Comparison of ENCODE assay signal across 8 mouse cellular contexts in the genomic region with DNA sequence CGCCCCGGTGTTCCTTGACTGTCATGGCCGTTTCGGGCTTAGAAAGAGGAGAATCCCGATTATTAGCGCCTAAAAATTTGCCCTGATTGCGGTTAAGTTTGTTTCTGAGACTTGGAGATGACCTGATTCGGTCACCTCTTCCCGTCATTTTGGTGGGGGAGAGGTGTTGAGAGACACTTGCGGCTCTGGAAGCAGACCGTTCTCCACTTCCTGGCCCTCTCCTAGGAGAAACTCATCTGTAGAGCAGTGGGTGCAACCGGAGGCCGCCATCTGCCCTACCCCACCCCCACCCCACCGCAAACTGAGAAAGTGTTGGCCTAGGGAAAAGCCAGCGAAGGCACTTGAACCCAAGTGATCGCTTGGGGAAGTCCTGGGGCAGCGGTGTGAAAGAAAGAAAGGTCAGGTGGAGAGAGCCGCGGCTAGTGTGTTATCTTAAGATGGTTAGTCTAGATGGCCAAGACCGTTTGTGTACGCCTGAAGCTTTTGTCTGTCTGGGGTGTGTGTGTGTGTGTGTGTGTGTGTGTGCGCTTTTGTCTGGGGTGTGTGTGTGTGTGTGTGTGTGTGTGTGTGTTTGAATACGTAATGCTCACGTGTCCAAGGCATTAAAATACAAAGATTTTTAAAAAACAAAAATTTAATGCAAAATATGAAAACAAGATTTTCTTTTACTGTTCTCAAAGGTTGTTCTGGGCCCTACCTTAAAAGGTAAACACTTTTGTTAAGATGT. TPM values are rescaled to one million over a fixed set of nuclear protein-coding genes. Genes with fewer than 3 reads are reported as not detected.
DNase-seq lines count a peak whose midpoint lies in the region; ATAC-seq lines count a peak whose summit lies in the region.

No protein-coding gene starts in this region.

- peaks cover 16% of the 10 kb centered on the region for H3K36me3 ChIP-seq in heart, embryonic 10.5 days
- peaks cover 13% of the 10 kb centered on the region for H3K36me3 ChIP-seq in liver, embryonic 12.5 days

- H3K4me1 ChIP-seq in heart, embryonic 10.5 days = peaks cover 17% of the 10 kb centered on the region
- peaks cover 58% of the 10 kb centered on the region for H3K4me1 ChIP-seq in liver, embryonic 12.5 days

- peak; percentile 89 for DNase-seq in heart, embryonic 10.5 days (ENCODE audit: low spot score)
- DNase-seq in heart, adult 8-10 months (ENCODE audit: low spot score) = no peak
- peak; percentile 80 for DNase-seq in CD4-positive, CD25-positive, alpha-beta regulatory T cell, adult 2 months (ENCODE audit: low read depth, low spot score)
- peak; percentile 42 for DNase-seq in c-Kit-positive CD71-positive TER-119-negative erythroid progenitor cells, embryonic 14.5 days (ENCODE audit: low read depth)
- peak; percentile 37 for DNase-seq in heart, postnatal 4 days
- DNase-seq in neural tube, embryonic 10.5 days (ENCODE audit: extremely low spot score, low spot score) = peak; percentile 73
- DNase-seq in layer of hippocampus, adult 18-20 months (ENCODE audit: low spot score in 2 of 2) = no peak

- WGBS in heart, embryonic 10.5 days = under 1% methylated on average over 24 of the region's 24 CpGs
- under 1% methylated on average over 24 of the region's 24 CpGs for whole genome bisulfite sequencing in liver, embryonic 12.5 days (ENCODE audit: insufficient replicate concordance)

- no peaks in the 10 kb centered on the region for H3K9me3 ChIP-seq in heart, embryonic 10.5 days
- H3K9me3 ChIP-seq in liver, embryonic 12.5 days (replicated peaks) = no peaks in the 10 kb centered on the region

- peak overlapping the region; percentile 90 for H3K9ac ChIP-seq in liver, embryonic 12.5 days

- peak overlapping the region; percentile 100 for H3K27ac ChIP-seq in heart, embryonic 10.5 days
- H3K27ac ChIP-seq in liver, embryonic 12.5 days = peak overlapping the region; percentile 99

- peak overlapping the region; percentile 89 for H3K4me2 ChIP-seq in liver, embryonic 12.5 days

- peak overlapping the region; percentile 86 for H3K4me3 ChIP-seq in heart, embryonic 10.5 days
- H3K4me3 ChIP-seq in liver, embryonic 12.5 days = peak overlapping the region; percentile 79

- H3K27me3 ChIP-seq in heart, embryonic 10.5 days (ENCODE audit: insufficient read depth, poor library complexity, severe bottlenecking) = no peaks in the 10 kb centered on the region
- H3K27me3 ChIP-seq in liver, embryonic 12.5 days (replicated peaks) = no peaks in the 10 kb centered on the region

- ATAC-seq in liver, embryonic 12.5 days = peak; percentile 68

RNA-seq across cellular contexts. Expression of gene Zfp62, which starts 0.8 kb away (rescaled TPM):
- polyA plus RNA-seq in heart, embryonic 10.5 days (2016; fragmentation: Nextera tagmentation; extraction: Ambion mirVana) = 32.8 and 34.6 TPM in 2 replicates
- total RNA-seq in heart, adult 8-10 months (2022) = 10 to 100 TPM; 25.0 to 31.7 (median 27.1) TPM
- 10 to 100 TPM; 37.2 to 37.7 TPM for total RNA-seq in heart, postnatal 4 days (2021)
- 16.2 and 16.6 TPM in 2 replicates for polyA plus RNA-seq in liver, embryonic 12.5 days (2016; fragmentation: Nextera tagmentation; extraction: Ambion mirVana)
- 10 to 100 TPM; 48.6 to 49.6 TPM for total RNA-seq in layer of hippocampus, adult 18-20 months (2021)

RNA-seq across cellular contexts. Expression of gene Btnl9, which starts 17.0 kb away (rescaled TPM):
- 0.11 and 0.23 TPM in 2 replicates for polyA plus RNA-seq in heart, embryonic 10.5 days (2016; fragmentation: Nextera tagmentation; extraction: Ambion mirVana)
- total RNA-seq in heart, adult 8-10 months (2022) = 10 to 100 TPM; 22.6 to 28.5 (median 23.8) TPM
- total RNA-seq in heart, postnatal 4 days (2021) = 10 to 100 TPM; 38.4 to 40.3 TPM
- 1.6 and 2.0 TPM in 2 replicates for polyA plus RNA-seq in liver, embryonic 12.5 days (2016; fragmentation: Nextera tagmentation; extraction: Ambion mirVana)
- total RNA-seq in layer of hippocampus, adult 18-20 months (2021) = not detected

RNA-seq across cellular contexts. Expression of gene Mgat1, which starts 40.1 kb away (rescaled TPM):
- polyA plus RNA-seq in heart, embryonic 10.5 days (2016; fragmentation: Nextera tagmentation; extraction: Ambion mirVana) = 41.1 and 46.9 TPM in 2 replicates
- 10 to 100 TPM; 62.4 to 80.4 (median 68.8) TPM for total RNA-seq in heart, adult 8-10 months (2022)
- 10 to 100 TPM; 71.2 to 76.7 TPM for total RNA-seq in heart, postnatal 4 days (2021)
- 35.4 and 35.7 TPM in 2 replicates for polyA plus RNA-seq in liver, embryonic 12.5 days (2016; fragmentation: Nextera tagmentation; extraction: Ambion mirVana)
- total RNA-seq in layer of hippocampus, adult 18-20 months (2021) = 10 to 100 TPM; 56.0 to 60.7 TPM

RNA-seq across cellular contexts. Expression of gene Olfr1394, which starts 49.8 kb away (rescaled TPM):
- polyA plus RNA-seq in heart, embryonic 10.5 days (2016; fragmentation: Nextera tagmentation; extraction: Ambion mirVana) = not detected in 2 replicates
- not detected for total RNA-seq in heart, adult 8-10 months (2022)
- total RNA-seq in heart, postnatal 4 days (2021) = not detected
- polyA plus RNA-seq in liver, embryonic 12.5 days (2016; fragmentation: Nextera tagmentation; extraction: Ambion mirVana) = not detected in 2 replicates
- not detected for total RNA-seq in layer of hippocampus, adult 18-20 months (2021)

Comparison
In these comparisons a context has a peak if more than half of its experiments do, and no peak if none do; other contexts are left out.
1. DNase-seq: peak in heart, embryonic 10.5 days (single experiment), CD4-positive, CD25-positive, alpha-beta regulatory T cell, adult 2 months (single experiment), c-Kit-positive CD71-positive TER-119-negative erythroid progenitor cells, embryonic 14.5 days (single experiment), heart, postnatal 4 days (single experiment) and neural tube, embryonic 10.5 days (single experiment); none in heart, adult 8-10 months (single experiment) and layer of hippocampus, adult 18-20 months (0 of 2).
2. RNA of gene Btnl9, which starts 17.0 kb away (total RNA-seq): 38.4 to 40.3 TPM in heart, postnatal 4 days and 22.6 to 28.5 TPM in heart, adult 8-10 months; not detected in layer of hippocampus, adult 18-20 months; every median in the first group is over 10 times any median in the second.